Mouse (Mus musculus) kidney, postnatal 25 days (tissue): ENCODE measurements at regions not wholly inside any gene's neighbourhood (a gene's known extent, or its start where the extent isn't known, plus 50 kb on each side); places are given as distances from the start of the nearest gene placed in this dataset.

ENCODE experiments used
- DNase-seq, 2 experiments: peaks; one replicate each; pipeline ENCODE4 v3.0.0; 2021; ENCODE audit warnings: mixed read lengths in 2 of 2

DNA sequence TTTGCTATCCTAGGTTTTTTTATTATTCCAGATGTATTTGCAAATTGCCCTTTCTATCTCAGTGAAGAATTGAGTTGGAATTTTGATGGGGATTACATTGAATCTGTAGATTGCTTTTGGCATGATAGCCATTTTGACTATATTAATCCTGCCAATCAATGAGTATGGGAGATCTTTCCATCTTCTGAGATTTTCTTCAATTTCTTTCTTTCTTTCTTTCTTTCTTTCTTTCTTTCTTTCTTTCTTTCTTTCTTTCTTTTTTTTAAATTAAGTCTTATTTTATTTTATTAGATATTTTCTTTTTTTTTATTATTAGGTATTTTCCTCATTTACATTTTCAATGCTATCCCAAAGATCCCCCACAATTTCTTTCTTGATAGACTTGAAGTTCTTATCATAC lies 719.7 kb downstream of the Gm6685 start:
- DNase-seq: peak in 1 of 2 experiments; percentile 63
